Comparison of ENCODE assay signal across 20 mouse cellular contexts in the genomic region with DNA sequence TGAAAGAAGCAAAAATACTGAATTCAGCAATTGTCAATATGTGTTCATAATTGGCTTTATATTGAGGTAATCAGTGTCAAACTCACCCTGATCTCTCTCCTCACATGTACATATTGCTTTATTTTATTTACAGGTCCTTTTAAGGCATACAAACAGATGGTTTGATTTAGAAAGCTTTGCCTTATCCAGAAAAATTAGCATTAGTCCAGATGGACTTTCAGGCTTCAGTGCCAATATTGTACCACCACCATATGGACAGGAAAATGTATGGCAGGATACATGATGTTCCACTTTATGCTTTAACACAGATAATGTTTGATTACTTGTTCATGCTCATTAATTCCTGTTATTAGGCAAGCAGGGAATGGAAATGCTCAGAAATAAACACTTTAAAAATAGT.
DNase-seq lines count a peak whose midpoint lies in the region; ATAC-seq lines count a peak whose summit lies in the region.
"Had no signal": no experiment of that assay in that cellular context is flagged by ENCODE, and none has a peak within 500 bp of the region (broad histone marks: within the 10 kb centered on the region; RNA-seq: fewer than 3 reads in every experiment).

No protein-coding gene starts in this region.

- no peaks in the 10 kb centered on the region for H3K27me3 ChIP-seq in intestine, embryonic 15.5 days (replicated peaks)
- H3K27me3 ChIP-seq: embryonic facial prominence, embryonic 15.5 days; neural tube, embryonic 13.5 days; stomach, embryonic 15.5 days had no signal

- H3K36me3 ChIP-seq in intestine, embryonic 15.5 days = no peaks in the 10 kb centered on the region
- H3K36me3 ChIP-seq: embryonic facial prominence, embryonic 15.5 days; midbrain, embryonic 10.5 days; neural tube, embryonic 13.5 days; stomach, embryonic 15.5 days had no signal

- no peaks in the 10 kb centered on the region for H3K4me1 ChIP-seq in intestine, embryonic 15.5 days (replicated peaks)
- H3K4me1 ChIP-seq: embryonic facial prominence, embryonic 15.5 days; midbrain, embryonic 10.5 days; neural tube, embryonic 13.5 days; stomach, embryonic 15.5 days had no signal

- peak; percentile 91 for ATAC-seq in cerebellum, adult (ENCODE audit: insufficient number of reproducible peaks, low FRiP score, low TSS enrichment)
- no peak for ATAC-seq in intestine, embryonic 15.5 days

- H3K4me2 ChIP-seq in intestine, embryonic 15.5 days (replicated peaks) = no peak overlapping the region
- H3K4me2 ChIP-seq: embryonic facial prominence, embryonic 15.5 days; hindbrain, embryonic 14.5 days; neural tube, embryonic 13.5 days; stomach, embryonic 15.5 days had no signal

- DNase-seq in cerebellum, postnatal 4 days (ENCODE audit: low spot score in 2 of 2) = no peak
- peak; percentile 3 for DNase-seq in layer of hippocampus, adult 11-12 months (ENCODE audit: low spot score)
- no peak for DNase-seq in layer of hippocampus, postnatal 10 days (ENCODE audit: low spot score in 2 of 2)
- peak; percentile 99 for DNase-seq in cerebellum, adult 9-10 months
- peak; percentile 3 for DNase-seq in layer of hippocampus, adult 9-11 months
- no peak for DNase-seq in adrenal gland, adult 18-20 months (ENCODE audit: low spot score in 2 of 2)
- DNase-seq: gastrocnemius, adult 2 months; kidney, adult 2 months; kidney, postnatal 14 days; left cerebral cortex, postnatal 4 days; lung, adult 2 months; lung, postnatal 36 days; thymus, adult 2 months had no signal

- no peak overlapping the region for H3K4me3 ChIP-seq in intestine, embryonic 15.5 days (replicated peaks)
- H3K4me3 ChIP-seq: embryonic facial prominence, embryonic 15.5 days; gastrocnemius, adult 2 months; midbrain, embryonic 10.5 days; neural tube, embryonic 13.5 days; stomach, embryonic 15.5 days had no signal

- no peaks in the 10 kb centered on the region for H3K9me3 ChIP-seq in intestine, embryonic 15.5 days
- H3K9me3 ChIP-seq: embryonic facial prominence, embryonic 15.5 days; midbrain, embryonic 10.5 days; neural tube, embryonic 13.5 days; stomach, embryonic 15.5 days had no signal

- H3K27ac ChIP-seq in intestine, embryonic 15.5 days = no peak overlapping the region
- H3K27ac ChIP-seq: embryonic facial prominence, embryonic 15.5 days; gastrocnemius, adult 2 months; hindbrain, embryonic 14.5 days; midbrain, embryonic 10.5 days; neural tube, embryonic 13.5 days; stomach, embryonic 15.5 days had no signal

- no peak overlapping the region for H3K9ac ChIP-seq in intestine, embryonic 15.5 days
- H3K9ac ChIP-seq: embryonic facial prominence, embryonic 15.5 days; hindbrain, embryonic 14.5 days; neural tube, embryonic 13.5 days; stomach, embryonic 15.5 days had no signal

Comparison
In these comparisons a context has a peak if more than half of its experiments do, and no peak if none do; other contexts are left out.
1. DNase-seq: peak in layer of hippocampus, adult 11-12 months (single experiment), cerebellum, adult 9-10 months (single experiment) and layer of hippocampus, adult 9-11 months (single experiment); none in cerebellum, postnatal 4 days (0 of 2), layer of hippocampus, postnatal 10 days (0 of 2) and adrenal gland, adult 18-20 months (0 of 2).